Mouse (Mus musculus) neural tube, embryonic 10.5 days (tissue): ENCODE measurements around the gene F11r.

ENCODE experiments used
- DNase-seq: peaks from one replicate; pipeline ENCODE4 v3.0.0-alpha.2; 2017; ENCODE audit warnings: low spot score; ENCODE audit errors: extremely low spot score

F11r gene

GRCm38 (mm10) chr1:171437264-171438013 lies at the start of gene F11r:
F11r (plus strand) TSS chr1:171437535.
- peak; percentile 77 for DNase-seq

GRCm38 (mm10) chr1:171388376-171389102 lies 48.8 kb upstream of the F11r start, which contains the start of gene Arhgap30:
Arhgap30 (plus strand) TSS chr1:171388954.
- no peak for DNase-seq

- no peak for DNase-seq
Measured at GRCm38 (mm10) chr1:171390101-171390500, 47.2 kb upstream of the F11r start.

- DNase-seq = no peak
Measured at GRCm38 (mm10) chr1:171401821-171402220, 35.5 kb upstream of the F11r start.

- DNase-seq = no peak
Measured at GRCm38 (mm10) chr1:171402991-171403390, 34.3 kb upstream of the F11r start.

GRCm38 (mm10) chr1:171407263-171407662 lies 30.1 kb upstream of the F11r start:
- DNase-seq = no peak

- no peak for DNase-seq
Measured at GRCm38 (mm10) chr1:171410231-171410630, 27.1 kb upstream of the F11r start.

- DNase-seq = peak; percentile 92
Measured at GRCm38 (mm10) chr1:171410947-171411484, 26.3 kb upstream of the F11r start, which contains the start of gene Usf1. Usf1 (plus strand) TSS chr1:171411313.

- DNase-seq = no peak
Measured at GRCm38 (mm10) chr1:171411492-171411941, 25.8 kb upstream of the F11r start.

- peak; percentile 70 for DNase-seq
Measured at GRCm38 (mm10) chr1:171412001-171412441, 25.3 kb upstream of the F11r start.

GRCm38 (mm10) chr1:171412446-171412845 lies 24.9 kb upstream of the F11r start:
- no peak for DNase-seq

- no peak for DNase-seq
Measured at GRCm38 (mm10) chr1:171413608-171414007, 23.7 kb upstream of the F11r start.

- DNase-seq = no peak
Measured at GRCm38 (mm10) chr1:171418660-171419059, 18.7 kb upstream of the F11r start, which contains the start of gene Tstd1. Tstd1 (plus strand) TSS chr1:171418872.

- no peak for DNase-seq
Measured at GRCm38 (mm10) chr1:171419291-171419882, 17.9 kb upstream of the F11r start.

GRCm38 (mm10) chr1:171419905-171420304 lies 17.4 kb upstream of the F11r start:
- no peak for DNase-seq

- DNase-seq = no peak
Measured at GRCm38 (mm10) chr1:171422504-171423095, 14.7 kb upstream of the F11r start.

GRCm38 (mm10) chr1:171424638-171425037 lies 12.7 kb upstream of the F11r start:
- no peak for DNase-seq

GRCm38 (mm10) chr1:171425126-171425525 lies 12.2 kb upstream of the F11r start:
- no peak for DNase-seq

- no peak for DNase-seq
Measured at GRCm38 (mm10) chr1:171432158-171432557, 5.2 kb upstream of the F11r start.

GRCm38 (mm10) chr1:171435288-171435814 lies 2.0 kb upstream of the F11r start:
- no peak for DNase-seq

- DNase-seq = no peak
Measured at GRCm38 (mm10) chr1:171435974-171436373, 1.4 kb upstream of the F11r start.
